Comparison of ENCODE assay signal across 15 mouse cellular contexts in the genomic region with DNA sequence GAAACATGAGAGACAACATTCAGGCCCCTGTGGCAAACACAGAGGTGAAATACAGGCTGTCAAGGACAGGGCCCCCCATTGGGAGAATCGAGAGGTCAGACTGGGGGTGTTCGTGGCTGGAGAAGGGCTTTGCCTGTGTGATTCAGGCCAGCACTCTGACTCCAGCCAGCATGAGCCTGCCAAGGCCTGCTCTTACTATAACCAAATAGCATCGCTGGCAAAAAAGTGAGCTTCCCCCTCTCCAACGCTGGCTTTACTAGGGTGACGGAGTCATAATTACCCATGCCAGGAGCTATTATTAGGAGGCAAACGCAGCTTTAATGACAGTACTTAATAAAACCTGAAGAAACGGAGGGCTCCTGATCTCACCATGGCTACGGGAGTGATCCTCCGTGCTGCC. TPM values are rescaled to one million over a fixed set of nuclear protein-coding genes. Genes with fewer than 3 reads are reported as not detected.
DNase-seq lines count a peak whose midpoint lies in the region; ATAC-seq and TF ChIP-seq lines count a peak whose summit lies in the region.
"Had no signal": no experiment of that assay in that cellular context is flagged by ENCODE, and none has a peak within 500 bp of the region (broad histone marks: within the 10 kb centered on the region; RNA-seq: fewer than 3 reads in every experiment).

No protein-coding gene starts in this region.

- WGBS in heart, adult 2 months: 60% methylated on average over 9 of the region's 9 CpGs
- 83% methylated on average over 9 of the region's 9 CpGs for WGBS in heart, embryonic 10.5 days
- WGBS in forebrain, postnatal 0 days: 35% methylated on average over 9 of the region's 9 CpGs
- WGBS in intestine, embryonic 16.5 days: 75% methylated on average over 9 of the region's 9 CpGs

- H3K9me3 ChIP-seq in heart, embryonic 10.5 days: no peaks in the 10 kb centered on the region
- no peaks in the 10 kb centered on the region for H3K9me3 ChIP-seq in forebrain, postnatal 0 days (ENCODE audit: low read length)
- no peaks in the 10 kb centered on the region for H3K9me3 ChIP-seq in intestine, embryonic 16.5 days (ENCODE audit: control insufficient read depth, low read length)
- H3K9me3 ChIP-seq: neural tube, embryonic 15.5 days had no signal

- H3K9ac ChIP-seq in heart, adult 2 months (ENCODE audit: low read depth, low read length): no peak overlapping the region
- H3K9ac ChIP-seq in forebrain, postnatal 0 days: no peak overlapping the region
- H3K9ac ChIP-seq in intestine, embryonic 16.5 days (ENCODE audit: low read depth, low read length): no peak overlapping the region
- H3K9ac ChIP-seq: lung, embryonic 14.5 days; neural tube, embryonic 15.5 days had no signal

- peak; percentile 39 to 72 for DNase-seq in heart, adult 2 months
- DNase-seq in heart, embryonic 10.5 days (ENCODE audit: low spot score): no peak
- no peak for DNase-seq in forebrain, postnatal 0 days
- peak; percentile 72 for DNase-seq in gastrocnemius, postnatal 25 days
- peak; percentile 40 for DNase-seq in heart, postnatal 25 days (ENCODE audit: low spot score)
- no peak for DNase-seq in ovary, postnatal 36 days (ENCODE audit: low spot score)
- DNase-seq: cerebellum, adult 18-20 months; embryo, embryonic 11 days; lung, embryonic 14.5 days; right cerebral cortex, adult 18-20 months; thymus, adult 18-20 months had no signal

- H3K27me3 ChIP-seq in heart, adult 2 months (ENCODE audit: control insufficient read depth, insufficient read depth, low read length): no peaks in the 10 kb centered on the region
- H3K27me3 ChIP-seq in heart, embryonic 10.5 days (ENCODE audit: insufficient read depth, poor library complexity, severe bottlenecking): no peaks in the 10 kb centered on the region
- H3K27me3 ChIP-seq in forebrain, postnatal 0 days (ENCODE audit: insufficient read depth, low read length): no peaks in the 10 kb centered on the region
- H3K27me3 ChIP-seq in intestine, embryonic 16.5 days (replicated peaks; ENCODE audit: control insufficient read depth, insufficient read depth, low read length): no peaks in the 10 kb centered on the region

- H3K4me2 ChIP-seq in forebrain, postnatal 0 days (ENCODE audit: low read depth): no peak overlapping the region
- H3K4me2 ChIP-seq in intestine, embryonic 16.5 days (ENCODE audit: low read depth, low read length): no peak overlapping the region
- H3K4me2 ChIP-seq: lung, embryonic 14.5 days; neural tube, embryonic 15.5 days had no signal

- H3K79me2 ChIP-seq in heart, adult 2 months (replicated peaks; ENCODE audit: control insufficient read depth, insufficient read depth, low read length): no peaks in the 10 kb centered on the region

- TF ChIP-seq POLR2A in heart, adult 2 months (IDR thresholded peaks at IDR 0.05; ENCODE audit: insufficient read depth, low read depth, low read length): no peak

- TF ChIP-seq CTCF in heart, adult 2 months (IDR thresholded peaks at IDR 0.05): no peak
- TF ChIP-seq CTCF in forebrain, postnatal 0 days (IDR thresholded peaks at IDR 0.05; ENCODE audit: low read depth): no peak

- intact Hi-C loops in heart, adult 2 months (cut with DNase I): no loop called here
- intact Hi-C loops in heart, postnatal 25 days (cut with DNase I): no loop called here

- no peak overlapping the region for H3K4me3 ChIP-seq in heart, adult 2 months
- H3K4me3 ChIP-seq in heart, embryonic 10.5 days: no peak overlapping the region
- H3K4me3 ChIP-seq in forebrain, postnatal 0 days (ENCODE audit: low read depth, low read length): no peak overlapping the region
- H3K4me3 ChIP-seq in intestine, embryonic 16.5 days (ENCODE audit: low read length): no peak overlapping the region
- H3K4me3 ChIP-seq: erythroblast, embryonic 14.5 days; neural tube, embryonic 15.5 days had no signal

- peaks cover 10% of the 10 kb centered on the region for H3K36me3 ChIP-seq in heart, adult 2 months (ENCODE audit: control insufficient read depth, insufficient read depth, low read length)
- H3K36me3 ChIP-seq in heart, embryonic 10.5 days: peaks cover 54% of the 10 kb centered on the region
- no peaks in the 10 kb centered on the region for H3K36me3 ChIP-seq in forebrain, postnatal 0 days (ENCODE audit: insufficient read depth)
- no peaks in the 10 kb centered on the region for H3K36me3 ChIP-seq in intestine, embryonic 16.5 days (ENCODE audit: control insufficient read depth, insufficient read depth, low read length)
- H3K36me3 ChIP-seq: neural tube, embryonic 15.5 days had no signal

- 0 out of 2 replicates have a peak, but pooled peaks have one; percentile 26 for TF ChIP-seq EP300 in heart, adult 2 months (IDR thresholded peaks at IDR 0.05; ENCODE audit: insufficient read depth, low read depth, low read length)

- peak overlapping the region; percentile 45 for H3K27ac ChIP-seq in heart, adult 2 months
- H3K27ac ChIP-seq in heart, embryonic 10.5 days: no peak overlapping the region
- H3K27ac ChIP-seq in forebrain, postnatal 0 days (ENCODE audit: low read depth, low read length): 0 out of 2 replicates have a peak overlapping the region, but pooled peaks have one; percentile 46
- no peak overlapping the region for H3K27ac ChIP-seq in intestine, embryonic 16.5 days (ENCODE audit: low read length)
- H3K27ac ChIP-seq: neural tube, embryonic 15.5 days had no signal

- ATAC-seq in forebrain, postnatal 0 days: no peak
- ATAC-seq in intestine, embryonic 16.5 days: no peak
- ATAC-seq: CD4-positive, CD25-positive, alpha-beta regulatory T cell, adult 4 months had no signal

- peaks cover 5% of the 10 kb centered on the region for H3K4me1 ChIP-seq in heart, adult 2 months (ENCODE audit: control insufficient read depth, insufficient read depth, low read length)
- H3K4me1 ChIP-seq in heart, embryonic 10.5 days: peaks cover 44% of the 10 kb centered on the region
- peaks cover 43% of the 10 kb centered on the region; the same call in 1 of the 2 replicates for H3K4me1 ChIP-seq in forebrain, postnatal 0 days (ENCODE audit: insufficient read depth)
- peaks cover 9% of the 10 kb centered on the region for H3K4me1 ChIP-seq in intestine, embryonic 16.5 days (ENCODE audit: control insufficient read depth, insufficient read depth, low read length)

RNA-seq across cellular contexts. Expression of gene Pdcd4, which starts 35.2 kb away (rescaled TPM):
- total RNA-seq in heart, adult 2 months (2021): 10 to 100 TPM; 21.1 to 22.9 TPM
- 4.2 and 8.0 TPM in 2 replicates for polyA plus RNA-seq in heart, adult 2 months (2012; rRNA removed)
- 31.4 and 35.0 TPM in 2 replicates for polyA plus RNA-seq in heart, embryonic 10.5 days (2016; fragmentation: Nextera tagmentation; extraction: Ambion mirVana)
- 24.4 and 32.3 TPM in 2 replicates for total RNA-seq in forebrain, postnatal 0 days (2014; rRNA removed)
- polyA plus RNA-seq in forebrain, postnatal 0 days (2015; fragmentation: Nextera tagmentation; extraction: Ambion mirVana): 55.1 and 82.7 TPM in 2 replicates
- total RNA-seq in gastrocnemius, postnatal 25 days (2021): 10 to 100 TPM; 11.7 to 21.0 TPM
- 10 to 100 TPM; 20.9 to 25.1 TPM for total RNA-seq in heart, postnatal 25 days (2021)
- polyA plus RNA-seq in intestine, embryonic 16.5 days (2015; fragmentation: Nextera tagmentation; extraction: Ambion mirVana): 65.7 and 72.7 TPM in 2 replicates

Comparison
In these comparisons a context has a peak if more than half of its experiments do, and no peak if none do; other contexts are left out.
1. DNase-seq: peak in heart, adult 2 months (2 of 2), gastrocnemius, postnatal 25 days (single experiment) and heart, postnatal 25 days (single experiment); none in heart, embryonic 10.5 days (single experiment), forebrain, postnatal 0 days (single experiment) and ovary, postnatal 36 days (single experiment).
2. H3K27ac ChIP-seq: peak in heart, adult 2 months (single experiment) and forebrain, postnatal 0 days (single experiment); none in heart, embryonic 10.5 days (single experiment) and intestine, embryonic 16.5 days (single experiment).